Mouse (Mus musculus): ENCODE results near the gene Gpx7. TPM values are rescaled to one million over a fixed set of nuclear protein-coding genes. Genes with fewer than 3 reads are reported as not detected.
A peak's percentile ranks its signal among the peaks of the same experiment; 100 is the strongest.

The Gpx7 gene
- polyA plus RNA-seq, 1 experiment from 2014 or later, result 44.3 TPM

DNA sequence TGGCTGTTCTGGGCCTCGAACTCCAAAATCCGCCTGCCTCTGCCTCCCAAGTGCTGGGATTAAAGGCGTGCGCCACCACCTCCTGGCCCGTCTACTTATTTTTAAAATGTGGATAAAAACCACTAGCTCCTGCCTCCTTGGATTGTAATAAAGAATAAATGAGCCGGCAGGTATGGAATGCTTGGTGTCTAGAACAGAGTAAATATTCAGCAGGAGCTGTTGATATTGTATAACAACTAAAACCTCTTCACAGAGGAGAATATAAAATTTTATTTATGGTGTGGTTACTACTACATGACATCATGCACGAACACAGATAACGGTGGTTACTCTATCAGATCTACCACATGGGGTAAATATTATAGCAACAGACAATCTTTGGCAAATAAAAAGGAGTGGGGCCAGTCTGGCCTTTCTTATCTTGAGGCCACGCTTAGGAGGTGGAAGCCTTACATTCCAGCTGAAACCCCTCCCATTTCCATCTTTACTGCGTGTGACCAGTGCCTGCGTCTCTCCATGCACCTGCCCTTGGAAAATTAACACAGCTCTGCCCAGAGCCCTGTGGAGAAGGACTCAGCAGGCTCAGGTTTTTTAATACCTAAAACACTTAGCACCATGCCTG lies 21.1 kb upstream of the Gpx7 start:
- no peak for DNase-seq (ENCODE audit: low spot score)
- Histone ChIP-seq H3K36me3 (no peaks in the 10 kb centered on the region), H3K27me3 (ENCODE audit: low read depth, poor library complexity, severe bottlenecking) (no peaks in the 10 kb centered on the region), H3K27ac (peak overlapping the region; percentile 20; the same call in 1 of the 2 replicates), H3K4me1 (peaks cover 54% of the 10 kb centered on the region), H3K4me3 (no peak overlapping the region), H3K9me3 (replicated peaks) (no peaks in the 10 kb centered on the region)
- WGBS, result 79% methylated on average over 11 of the region's 11 CpGs

DNA sequence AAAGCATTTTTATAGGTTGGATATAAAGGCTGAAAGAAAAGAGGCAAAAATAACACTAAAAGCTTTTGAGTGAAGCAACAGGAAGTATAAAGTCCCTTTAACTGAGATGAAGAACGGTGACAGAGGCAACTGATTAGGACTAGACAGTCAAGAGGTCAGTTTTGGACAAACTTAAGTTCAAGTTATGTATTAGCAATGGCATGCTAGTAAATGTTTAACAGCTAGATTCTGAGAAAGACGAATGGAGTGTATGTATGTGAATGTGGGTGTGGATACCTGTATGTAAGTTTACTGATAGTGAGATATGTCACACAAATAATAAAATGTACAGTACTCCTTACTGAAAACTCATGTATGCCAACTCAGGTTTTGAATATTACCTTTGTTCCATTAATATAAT lies 17.8 kb upstream of the Gpx7 start:
- Histone ChIP-seq H3K9me3 (replicated peaks) (no peaks in the 10 kb centered on the region), H3K4me3 (no peak overlapping the region), H3K36me3 (no peaks in the 10 kb centered on the region), H3K4me1 (peaks cover 26% of the 10 kb centered on the region), H3K27ac (0 out of 2 replicates have a peak overlapping the region, but pooled peaks have one; percentile 14), H3K27me3 (ENCODE audit: low read depth, poor library complexity, severe bottlenecking) (no peaks in the 10 kb centered on the region)
- WGBS, result 83% methylated on average over 2 of the region's 2 CpGs
- no peak for DNase-seq (ENCODE audit: low spot score)

DNA sequence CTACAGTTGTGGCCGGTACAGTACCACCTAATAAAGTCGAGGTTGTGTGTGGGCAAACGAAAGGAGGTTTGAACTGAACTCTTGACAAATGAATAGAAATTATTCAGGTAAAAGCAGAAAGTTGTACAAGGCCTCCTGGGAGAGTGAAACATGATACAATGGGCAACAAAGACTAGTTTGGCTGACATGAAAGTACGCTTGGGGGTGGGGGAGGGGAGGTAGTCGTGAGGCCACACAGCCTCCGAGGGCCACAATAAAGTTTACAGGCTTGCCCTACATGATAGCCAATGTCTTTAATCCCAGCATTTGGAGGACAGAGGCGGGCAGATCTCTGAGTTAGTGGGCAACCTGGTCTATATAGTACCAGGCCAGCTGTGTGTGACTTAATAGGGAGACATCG lies 860 bp upstream of the Gpx7 start:
- H3K4me1 ChIP-seq, result peaks cover 31% of the 10 kb centered on the region
- no peak overlapping the region for H3K4me3 ChIP-seq
- peaks cover 8% of the 10 kb centered on the region for H3K36me3 ChIP-seq
- H3K27me3 ChIP-seq (ENCODE audit: low read depth, poor library complexity, severe bottlenecking), result no peaks in the 10 kb centered on the region
- H3K9me3 ChIP-seq (replicated peaks), result no peaks in the 10 kb centered on the region
- peak overlapping the region; percentile 93 for H3K27ac ChIP-seq
- 31% methylated on average over 8 of the region's 8 CpGs for WGBS
- peak; percentile 57 for DNase-seq (ENCODE audit: low spot score)

DNA sequence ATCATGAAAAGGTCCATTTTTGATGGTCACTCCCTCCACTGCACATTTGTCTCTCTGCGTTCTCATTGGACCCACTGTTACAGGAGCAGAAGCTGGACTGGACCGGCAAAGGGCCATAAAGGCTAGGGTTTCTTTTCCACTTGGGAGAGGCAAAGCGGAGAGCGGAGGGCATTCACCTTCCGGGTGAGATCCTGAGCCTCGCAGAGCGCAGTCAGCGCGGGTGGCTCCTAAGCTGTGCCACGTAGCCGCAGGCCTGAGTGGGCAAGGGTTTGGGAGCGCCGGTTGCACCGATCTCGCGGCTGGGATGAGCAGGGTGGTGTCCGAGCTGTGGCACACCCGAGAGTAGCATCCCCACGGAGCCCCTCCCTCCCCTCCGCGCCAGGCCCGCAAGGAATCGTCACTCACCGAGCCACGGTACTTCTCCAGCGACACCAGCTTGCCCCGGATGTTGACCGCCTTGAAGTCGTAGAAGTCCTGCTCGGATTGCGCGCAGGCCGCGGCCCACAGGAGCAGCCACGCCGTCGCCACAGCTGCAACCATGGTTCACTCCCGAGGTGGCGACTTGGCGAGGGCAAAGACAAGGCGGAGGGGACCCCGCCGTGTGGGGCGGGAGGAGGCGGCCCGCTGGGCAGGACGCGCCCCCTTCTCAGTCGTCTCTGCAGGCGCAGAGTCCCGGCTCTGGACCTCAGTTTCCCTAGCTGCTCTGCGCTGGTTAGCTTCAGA lies 462 bp downstream of the Gpx7 start:
- WGBS, result 2% methylated on average over 52 of the region's 52 CpGs
- peak overlapping the region; percentile 55 for H3K4me3 ChIP-seq
- peaks cover 31% of the 10 kb centered on the region for H3K4me1 ChIP-seq
- peak overlapping the region; percentile 93 for H3K27ac ChIP-seq
- DNase-seq (ENCODE audit: low spot score), result peak; percentile 68
- peaks cover 18% of the 10 kb centered on the region for H3K36me3 ChIP-seq
- no peaks in the 10 kb centered on the region for H3K27me3 ChIP-seq (ENCODE audit: low read depth, poor library complexity, severe bottlenecking)
- no peaks in the 10 kb centered on the region for H3K9me3 ChIP-seq (replicated peaks)

DNA sequence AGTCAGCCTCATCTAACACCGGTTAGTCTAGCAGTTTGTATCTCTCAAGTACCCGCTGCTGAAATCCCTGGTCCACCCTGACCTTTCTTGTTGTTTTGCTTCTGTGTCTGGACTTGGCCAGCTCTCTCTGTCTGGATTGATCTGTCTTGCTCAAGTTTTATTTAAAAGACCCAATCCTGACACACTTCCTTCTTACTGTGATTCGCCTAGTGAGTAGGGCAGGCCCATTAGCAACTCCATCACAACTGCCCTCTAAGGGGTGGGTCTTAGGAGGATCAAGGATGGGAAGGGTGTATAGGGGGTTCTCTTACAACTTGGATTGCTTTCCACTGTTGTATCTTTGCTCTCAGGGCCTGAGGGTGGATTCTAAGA lies 1.0 kb downstream of the Gpx7 start:
- Histone ChIP-seq H3K4me3 (peak overlapping the region; percentile 55), H3K36me3 (peaks cover 24% of the 10 kb centered on the region), H3K4me1 (peaks cover 31% of the 10 kb centered on the region), H3K9me3 (replicated peaks) (no peaks in the 10 kb centered on the region), H3K27ac (peak overlapping the region; percentile 93), H3K27me3 (ENCODE audit: low read depth, poor library complexity, severe bottlenecking) (no peaks in the 10 kb centered on the region)
- DNase-seq (ENCODE audit: low spot score), result no peak
- 63% methylated on average over 3 of the region's 3 CpGs for WGBS

DNA sequence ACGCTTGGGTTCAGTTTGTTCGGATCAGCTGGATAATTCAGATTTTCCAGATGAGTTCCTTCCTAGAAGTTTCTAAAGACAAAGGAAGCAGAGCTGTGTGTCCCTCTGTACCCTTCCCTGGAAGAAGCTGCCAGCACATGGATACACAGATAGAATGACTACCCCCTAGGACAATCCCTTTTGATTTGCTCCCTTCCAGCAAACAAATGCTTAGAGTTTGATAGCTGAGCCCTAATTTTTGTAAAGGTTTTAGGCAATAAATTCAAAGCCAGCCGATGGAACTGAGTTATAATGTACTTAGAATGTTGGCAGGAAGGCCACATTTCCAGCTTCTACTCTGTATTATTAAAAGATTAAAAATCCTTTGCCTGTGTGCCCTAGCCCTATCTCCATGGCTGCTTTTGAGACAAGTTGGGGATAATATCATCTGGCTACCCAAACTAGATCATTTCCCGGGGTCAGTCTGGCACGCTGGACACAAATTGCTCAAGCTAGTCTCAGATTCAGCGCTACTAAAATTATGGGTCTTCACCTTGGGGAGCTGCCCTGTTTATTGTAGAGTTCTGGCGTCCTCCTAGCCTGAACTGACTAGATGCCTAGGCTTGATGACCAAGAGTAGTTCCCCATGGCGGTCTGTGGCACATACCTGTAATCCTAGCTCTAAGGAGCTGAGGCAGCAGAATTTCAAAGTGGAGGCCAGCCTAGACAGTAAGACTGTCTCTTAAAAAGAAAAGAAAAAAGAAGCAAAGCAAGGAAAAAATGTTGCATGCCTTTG lies 2.7 kb downstream of the Gpx7 start:
- Histone ChIP-seq H3K36me3 (peaks cover 38% of the 10 kb centered on the region), H3K27ac (no peak overlapping the region), H3K4me1 (peaks cover 31% of the 10 kb centered on the region), H3K27me3 (ENCODE audit: low read depth, poor library complexity, severe bottlenecking) (no peaks in the 10 kb centered on the region), H3K9me3 (replicated peaks) (no peaks in the 10 kb centered on the region), H3K4me3 (no peak overlapping the region)
- 95% methylated on average over 8 of the region's 8 CpGs for WGBS
- DNase-seq (ENCODE audit: low spot score), result no peak

DNA sequence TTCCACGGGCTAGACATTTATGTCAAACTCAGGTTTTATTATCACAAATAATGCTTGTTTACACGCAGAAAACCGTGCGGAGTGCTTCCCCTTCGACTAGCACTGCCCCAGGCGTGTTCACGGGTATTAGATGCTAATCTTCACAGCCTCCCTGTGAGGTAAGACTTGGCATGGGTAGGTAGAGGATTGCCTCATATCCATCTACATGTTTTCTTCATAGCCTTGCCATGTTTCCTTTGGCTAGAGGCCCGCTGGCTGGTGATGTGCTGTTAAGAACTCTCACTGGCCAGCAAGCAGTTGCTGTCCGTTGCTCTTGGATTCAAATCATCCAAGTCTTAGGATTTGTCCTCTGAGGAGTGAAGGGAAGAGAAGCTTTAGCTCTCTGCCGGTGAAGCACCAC lies 6.4 kb downstream of the Gpx7 start:
- DNase-seq (ENCODE audit: low spot score), result no peak
- Histone ChIP-seq H3K27ac (no peak overlapping the region), H3K9me3 (replicated peaks) (no peaks in the 10 kb centered on the region), H3K4me3 (no peak overlapping the region), H3K27me3 (ENCODE audit: low read depth, poor library complexity, severe bottlenecking) (no peaks in the 10 kb centered on the region), H3K36me3 (peaks cover 38% of the 10 kb centered on the region), H3K4me1 (no peaks in the 10 kb centered on the region)
- WGBS, result 90% methylated on average over 10 of the region's 10 CpGs

DNA sequence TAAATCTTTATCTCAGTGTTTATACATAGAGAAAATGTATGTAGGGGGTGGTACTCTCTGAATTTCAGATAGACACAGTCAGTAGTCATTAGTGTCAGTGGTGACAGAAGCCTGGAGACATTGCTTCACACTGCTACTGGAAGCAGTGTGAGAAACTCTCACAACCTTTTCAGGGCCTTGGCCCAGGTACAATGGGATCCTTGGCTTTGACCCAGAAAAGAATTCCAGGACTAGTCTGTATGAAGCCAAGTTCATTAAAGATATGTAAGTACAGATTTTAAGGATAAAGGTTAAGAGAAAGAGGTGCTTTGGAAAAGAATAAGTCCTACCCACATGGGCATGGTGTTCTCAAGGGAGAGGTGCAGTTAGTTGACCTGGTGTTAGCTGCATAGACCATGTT lies 12.5 kb downstream of the Gpx7 start:
- 0 out of 2 replicates have a peak, but pooled peaks cover 4% of the 10 kb centered on the region for H3K36me3 ChIP-seq

DNA sequence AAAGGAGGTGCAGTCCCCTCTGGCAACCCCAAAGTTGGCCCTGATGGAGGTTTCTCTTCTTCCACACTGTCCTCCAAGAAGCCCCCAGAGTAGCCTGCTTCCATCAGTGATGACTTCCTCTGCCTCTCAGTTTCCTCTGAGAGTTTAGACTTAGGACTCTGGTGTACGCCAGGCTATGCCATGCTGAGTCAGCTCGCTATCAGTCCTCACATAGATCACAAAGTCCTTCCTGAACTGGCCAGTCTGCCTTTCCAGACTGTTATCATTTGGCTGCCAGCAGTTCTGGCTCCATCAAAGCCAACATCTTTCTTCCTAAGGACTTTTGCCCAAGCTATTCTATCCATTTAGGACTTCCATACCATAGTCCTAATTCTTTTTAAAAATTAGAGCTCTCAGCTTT lies 14.2 kb downstream of the Gpx7 start:
- Histone ChIP-seq H3K4me1 (peaks cover 14% of the 10 kb centered on the region), H3K27ac (no peak overlapping the region), H3K36me3 (0 out of 2 replicates have a peak, but pooled peaks cover 4% of the 10 kb centered on the region), H3K27me3 (ENCODE audit: low read depth, poor library complexity, severe bottlenecking) (no peaks in the 10 kb centered on the region), H3K4me3 (no peak overlapping the region), H3K9me3 (replicated peaks) (no peaks in the 10 kb centered on the region)
- DNase-seq (ENCODE audit: low spot score), result no peak
- 86% methylated on average over 2 of the region's 2 CpGs for WGBS

More for the DNA sequence above, 12.5 kb downstream of the Gpx7 start:
- no peak overlapping the region for H3K27ac ChIP-seq
- no peaks in the 10 kb centered on the region for H3K4me1 ChIP-seq
- H3K4me3 ChIP-seq, result no peak overlapping the region
- no peaks in the 10 kb centered on the region for H3K9me3 ChIP-seq (replicated peaks)
- no peak for DNase-seq (ENCODE audit: low spot score)
- no peaks in the 10 kb centered on the region for H3K27me3 ChIP-seq (ENCODE audit: low read depth, poor library complexity, severe bottlenecking)

DNA sequence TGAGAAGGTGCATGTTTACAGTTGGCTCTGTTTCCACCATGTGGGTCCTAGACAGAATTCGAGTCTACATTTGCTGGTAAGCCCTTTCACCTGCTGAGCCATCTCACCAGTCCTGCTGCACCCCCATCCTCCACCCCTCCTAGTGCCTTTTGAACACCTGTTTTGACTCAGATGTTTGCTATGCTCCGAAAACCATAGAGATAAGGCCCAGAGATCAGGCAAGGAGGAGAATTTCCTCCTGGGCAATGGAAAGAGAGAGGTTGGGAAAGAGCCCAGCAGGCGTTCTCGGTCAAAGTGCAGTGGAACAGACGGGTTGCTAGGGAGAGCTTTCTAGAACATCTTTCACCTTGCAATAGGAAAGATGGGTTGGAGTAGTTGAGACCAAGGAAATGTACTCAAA lies 15.6 kb downstream of the Gpx7 start:
- H3K36me3 ChIP-seq, result 0 out of 2 replicates have a peak, but pooled peaks cover 4% of the 10 kb centered on the region
- DNase-seq (ENCODE audit: low spot score), result no peak
- H3K27me3 ChIP-seq (ENCODE audit: low read depth, poor library complexity, severe bottlenecking), result no peaks in the 10 kb centered on the region
- H3K9me3 ChIP-seq (replicated peaks), result no peaks in the 10 kb centered on the region
- H3K4me1 ChIP-seq, result peaks cover 24% of the 10 kb centered on the region
- 87% methylated on average over 5 of the region's 5 CpGs for WGBS
- no peak overlapping the region for H3K4me3 ChIP-seq
- no peak overlapping the region for H3K27ac ChIP-seq

DNA sequence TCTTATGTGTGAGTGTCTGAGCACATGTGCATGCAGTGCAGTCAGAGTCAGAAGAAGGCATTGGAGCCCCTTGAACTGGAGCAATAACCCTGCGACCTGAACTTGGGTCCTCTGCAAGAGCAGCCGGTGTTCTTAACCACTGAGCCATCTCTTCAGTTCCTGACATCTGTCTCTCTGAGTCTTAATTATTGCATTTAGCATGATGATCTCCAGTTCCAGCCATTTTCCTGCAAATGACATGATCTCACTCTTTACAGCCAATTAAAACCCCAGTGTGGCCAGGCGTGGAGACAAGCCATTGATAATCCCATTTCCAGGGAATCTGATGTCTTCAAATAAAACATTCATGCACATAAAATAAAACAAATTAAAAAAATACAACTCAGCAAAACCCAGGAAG lies 18.0 kb downstream of the Gpx7 start:
- Histone ChIP-seq H3K9me3 (replicated peaks) (no peaks in the 10 kb centered on the region), H3K27ac (peak overlapping the region; percentile 93; the same call in 1 of the 2 replicates), H3K4me1 (peaks cover 30% of the 10 kb centered on the region), H3K27me3 (ENCODE audit: low read depth, poor library complexity, severe bottlenecking) (peaks cover 14% of the 10 kb centered on the region), H3K36me3 (no peaks in the 10 kb centered on the region), H3K4me3 (no peak overlapping the region)
- DNase-seq (ENCODE audit: low spot score), result no peak
- 73% methylated on average over 3 of the region's 3 CpGs for WGBS

DNA sequence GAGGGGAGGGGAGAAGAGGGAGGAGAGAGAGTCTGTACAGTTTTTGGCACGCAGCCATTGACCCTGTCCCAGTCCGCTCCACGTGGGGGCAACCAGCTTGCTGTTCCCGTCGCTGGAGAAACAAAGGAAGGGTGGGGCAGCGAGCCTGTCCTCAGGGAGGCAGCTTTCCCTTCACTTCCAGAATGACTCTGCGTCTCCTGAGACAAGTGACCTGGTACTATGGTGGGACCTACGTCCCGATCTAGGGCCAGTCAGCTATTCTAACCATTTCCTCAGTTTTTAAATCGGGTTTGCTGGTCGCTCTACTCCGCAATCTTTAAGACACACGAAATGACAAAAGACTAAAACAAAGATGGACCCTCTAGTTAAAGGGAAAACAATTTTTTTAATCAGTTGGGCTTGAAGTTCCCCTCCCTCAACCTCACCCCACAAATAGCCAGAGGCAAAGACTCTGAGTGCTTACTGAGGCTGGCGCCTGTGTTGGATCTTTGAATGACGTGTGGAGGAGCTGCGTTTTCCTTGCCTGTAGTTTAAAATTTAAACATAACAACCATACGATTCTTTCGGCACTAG lies 19.0 kb downstream of the Gpx7 start:
- no peaks in the 10 kb centered on the region for H3K36me3 ChIP-seq
- H3K27ac ChIP-seq, result peak overlapping the region; percentile 93
- peaks cover 40% of the 10 kb centered on the region for H3K4me1 ChIP-seq
- no peaks in the 10 kb centered on the region for H3K9me3 ChIP-seq (replicated peaks)
- peaks cover 24% of the 10 kb centered on the region for H3K27me3 ChIP-seq (ENCODE audit: low read depth, poor library complexity, severe bottlenecking)
- H3K4me3 ChIP-seq, result peak overlapping the region; percentile 40
- DNase-seq (ENCODE audit: low spot score), result peak; percentile 83
- WGBS, result 8% methylated on average over 18 of the region's 18 CpGs

DNA sequence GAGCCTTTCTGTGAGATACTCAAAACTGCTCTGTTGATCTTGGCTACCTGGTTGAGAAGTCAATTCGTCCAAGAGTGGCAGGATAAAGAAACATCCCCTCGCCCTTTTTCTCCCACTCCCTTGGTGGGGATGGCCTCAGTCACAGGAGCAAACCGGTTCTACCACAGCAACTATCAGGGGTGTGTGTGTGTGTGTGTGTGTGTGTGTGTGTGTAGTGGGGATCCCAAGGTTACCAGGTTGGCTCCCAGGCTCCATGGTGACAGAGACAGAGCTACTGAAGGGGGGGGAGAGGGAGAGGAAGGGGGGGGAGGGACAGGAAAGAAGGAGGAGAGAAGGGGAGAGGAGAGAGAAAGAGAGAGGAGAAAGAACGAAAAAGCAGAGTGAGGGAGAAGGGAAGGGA lies 19.7 kb downstream of the Gpx7 start:
- WGBS, result 44% methylated on average over 4 of the region's 4 CpGs
- no peaks in the 10 kb centered on the region for H3K9me3 ChIP-seq (replicated peaks)
- peak; percentile 45 for DNase-seq (ENCODE audit: low spot score)
- H3K27me3 ChIP-seq (ENCODE audit: low read depth, poor library complexity, severe bottlenecking), result peaks cover 31% of the 10 kb centered on the region
- no peaks in the 10 kb centered on the region for H3K36me3 ChIP-seq
- peaks cover 40% of the 10 kb centered on the region for H3K4me1 ChIP-seq
- H3K27ac ChIP-seq, result peak overlapping the region; percentile 93
- peak overlapping the region; percentile 40 for H3K4me3 ChIP-seq

Data from limb, embryonic 10.5 days (tissue).